Mouse (Mus musculus) frontal cortex, postnatal 36 days (tissue): ENCODE measurements around the gene Chrm5.
"Not testable (repeated sequence)": the region's sequence is repeated elsewhere in the genome, so short reads cannot be mapped to it uniquely, and the experiment has no call there.

ENCODE experiments used
- DNase-seq, 2 experiments: peaks; one replicate each; pipeline ENCODE4 v3.0.0; 2022; ENCODE audit warnings: low spot score in 2 of 2

The Chrm5 gene

DNA sequence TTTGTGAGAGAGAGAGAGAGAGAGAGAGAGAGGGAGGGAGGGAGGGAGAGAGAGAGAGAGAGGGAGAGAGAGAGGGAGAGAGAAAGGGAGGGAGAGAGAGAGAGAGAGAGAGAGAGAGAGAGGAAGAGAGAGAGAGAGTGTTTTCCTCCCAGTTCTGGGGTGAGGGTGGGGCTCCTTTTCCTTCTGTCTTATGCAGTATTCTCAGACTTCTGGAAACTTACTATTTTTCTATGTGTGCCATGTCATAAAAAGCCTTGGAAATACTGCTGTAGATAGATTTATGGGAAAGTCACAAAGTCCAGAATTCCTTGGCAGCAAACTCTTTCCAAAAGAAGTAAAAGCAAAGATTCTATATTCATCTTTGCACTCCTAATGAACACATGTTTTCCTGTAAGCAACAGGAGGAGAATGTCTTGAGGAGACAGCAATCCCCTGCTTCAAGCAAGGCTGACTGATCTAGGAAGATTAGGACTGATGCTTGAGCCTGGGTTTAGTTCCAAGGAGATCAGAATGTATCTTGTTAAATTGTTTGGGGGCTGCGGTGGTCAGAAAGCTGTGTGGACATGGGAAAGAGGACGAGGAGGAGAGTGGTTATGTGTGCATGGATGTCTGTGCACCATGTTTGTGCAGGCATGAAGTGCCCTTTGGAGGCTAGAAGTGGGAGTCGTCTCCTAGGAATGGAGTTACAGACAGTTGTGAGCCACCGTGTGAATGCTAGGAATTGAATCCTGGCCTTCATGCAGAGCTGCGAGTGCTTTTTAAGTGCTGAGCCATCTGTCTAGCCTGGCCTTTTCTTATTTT lies 2.2 kb upstream of the Chrm5 start:
- DNase-seq, result peak in 1 of 2 experiments; percentile 54

DNA sequence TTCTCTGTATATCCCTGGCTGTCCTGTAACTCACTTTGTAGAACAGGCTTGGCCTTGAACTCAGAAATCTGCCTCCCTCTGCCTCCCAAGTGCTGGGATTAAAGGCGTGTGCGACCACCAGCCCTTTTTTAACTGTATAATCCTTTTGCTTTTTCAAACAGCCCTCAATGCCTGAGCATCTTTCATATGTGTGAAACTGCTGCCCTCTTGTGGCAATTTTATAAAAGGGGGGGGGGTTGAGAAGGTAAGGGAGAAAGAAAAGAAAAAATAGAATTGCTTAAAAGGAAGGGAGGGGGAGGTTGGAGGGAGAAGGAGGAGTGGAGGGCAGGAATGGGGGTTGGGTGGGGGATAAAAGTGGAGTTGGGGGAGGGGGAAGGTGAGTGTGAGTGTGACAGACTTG lies 995 bp upstream of the Chrm5 start:
- DNase-seq, result no peak

DNA sequence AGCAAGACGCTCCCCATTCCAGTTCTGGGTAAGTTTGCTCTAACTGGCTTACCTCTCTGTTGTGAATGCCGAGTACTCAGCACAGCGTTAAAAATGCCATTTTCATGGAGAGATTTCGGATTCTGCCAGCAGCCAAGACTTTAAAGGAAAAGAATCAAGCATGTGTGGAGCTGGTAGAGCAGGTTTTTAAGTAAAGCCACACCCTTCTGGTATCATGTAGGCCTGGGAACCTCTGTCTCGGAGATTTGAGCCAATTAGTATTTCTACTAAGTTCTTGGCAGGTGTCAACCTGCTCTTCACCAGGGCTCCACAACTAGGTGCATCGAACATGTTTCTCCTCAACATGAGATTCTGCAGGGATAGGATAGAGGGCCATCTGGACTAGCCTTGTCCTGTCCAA lies 4.0 kb downstream of the Chrm5 start:
- no peak for DNase-seq

DNA sequence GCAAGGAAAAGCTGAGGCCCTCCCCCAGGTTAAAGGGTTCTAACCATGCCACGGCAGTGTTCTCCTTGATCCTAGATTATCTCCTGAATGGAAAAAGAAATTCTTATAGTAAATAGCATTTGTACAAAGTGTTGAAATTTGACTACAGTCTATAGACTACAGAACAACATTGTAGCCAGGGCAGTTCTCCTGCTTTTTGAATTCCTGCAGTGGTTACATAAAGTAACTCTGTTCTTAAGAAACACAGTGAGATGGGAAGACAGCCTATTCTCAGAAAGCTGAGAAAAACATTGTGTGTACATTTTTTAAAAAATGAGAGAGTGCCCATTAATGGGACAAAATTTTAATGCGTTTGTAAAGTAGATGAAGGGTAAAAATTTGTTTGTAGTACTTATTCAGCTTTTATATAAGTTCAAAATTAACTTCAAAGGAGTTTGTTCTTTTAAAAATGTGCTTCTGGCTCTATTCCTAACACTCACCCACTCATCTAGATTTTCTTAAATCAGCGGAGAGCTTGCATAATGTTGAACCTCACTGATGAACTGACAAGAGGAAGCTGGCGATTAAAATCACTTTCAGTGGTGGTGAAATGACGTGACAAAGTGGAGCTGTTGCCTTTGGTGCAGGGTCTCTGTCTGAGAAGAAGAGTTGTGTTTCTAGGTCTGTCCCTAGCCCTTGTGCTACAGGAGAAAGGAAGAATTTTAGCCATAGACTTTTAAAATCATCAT lies 5.4 kb downstream of the Chrm5 start:
- DNase-seq, result no peak

DNA sequence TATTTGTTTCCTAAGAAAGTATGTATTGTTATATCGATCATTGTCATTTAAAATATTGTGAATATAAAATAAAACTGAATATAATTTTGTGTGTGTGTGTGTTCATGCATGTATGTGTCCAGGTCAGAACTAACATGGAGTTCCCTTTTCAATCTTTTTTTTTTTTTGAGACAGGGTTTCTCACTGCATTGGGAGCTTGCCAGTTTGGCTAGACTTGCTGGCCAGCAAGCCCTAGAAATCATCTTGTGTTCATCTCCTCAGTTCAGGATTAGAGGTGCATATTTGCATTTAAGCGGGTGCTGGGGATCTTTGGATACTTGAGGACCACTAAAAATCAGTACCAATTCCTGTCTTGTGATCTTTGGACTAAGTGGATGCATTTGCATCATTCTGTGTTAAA lies 8.5 kb downstream of the Chrm5 start:
- DNase-seq, result no peak

DNA sequence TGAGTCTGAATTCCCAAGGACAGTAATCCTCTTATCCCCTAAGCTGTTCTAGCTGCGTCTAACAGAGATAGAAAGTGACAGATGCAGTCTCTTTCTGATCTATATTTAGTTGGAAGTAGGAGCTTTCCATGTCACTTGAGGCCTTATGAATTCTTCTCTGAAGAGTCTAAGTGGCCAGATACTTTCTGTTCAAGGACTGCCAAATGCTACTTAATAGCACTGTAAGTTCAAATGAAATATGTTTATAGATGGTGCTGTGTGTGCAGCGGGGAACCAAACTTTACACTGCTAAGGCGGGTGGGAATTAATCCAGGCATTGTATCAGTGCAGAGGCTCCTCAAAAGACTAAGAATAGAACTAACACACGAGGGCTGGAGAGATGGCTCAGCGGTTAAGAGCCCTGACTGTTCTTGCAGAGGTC lies 9.6 kb downstream of the Chrm5 start:
- DNase-seq, result no peak

DNA sequence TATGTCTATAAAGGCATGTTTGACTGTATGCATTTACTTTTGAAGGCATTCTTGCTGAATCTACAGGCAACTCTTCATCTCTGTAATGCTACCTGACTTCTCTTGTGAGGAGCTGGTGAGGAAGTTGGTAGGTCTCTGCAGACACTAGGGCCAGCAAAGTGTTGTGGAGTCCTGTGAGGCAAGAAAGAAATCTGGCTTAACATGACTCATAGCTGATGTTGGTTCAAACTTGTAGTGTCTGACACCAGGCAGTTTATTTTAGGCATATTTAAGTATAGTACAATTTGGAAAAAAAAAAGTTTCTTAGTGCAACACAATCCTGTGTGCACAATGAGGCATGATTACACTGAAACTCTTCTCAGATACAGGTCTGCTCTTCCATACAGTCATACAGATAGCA lies 11.0 kb downstream of the Chrm5 start:
- DNase-seq, result no peak

DNA sequence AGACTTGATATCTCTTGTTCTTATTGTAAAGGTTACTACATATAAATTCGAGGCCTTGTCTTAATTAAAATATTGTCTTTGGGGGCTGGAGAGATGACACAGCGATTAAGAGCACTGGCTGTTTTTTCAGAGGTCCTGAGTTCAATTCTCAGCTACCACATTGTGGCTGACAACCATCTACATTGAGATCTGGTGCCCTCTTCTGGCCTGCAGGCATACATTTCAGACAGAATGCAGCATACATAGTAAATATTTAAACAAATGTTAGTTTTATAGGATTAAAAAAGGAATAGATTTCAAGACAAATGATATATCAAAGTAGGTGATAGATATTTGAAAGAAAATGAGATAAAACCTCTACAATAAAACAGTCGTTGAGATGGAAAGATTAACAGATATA lies 20.0 kb downstream of the Chrm5 start:
- DNase-seq, result no peak

DNA sequence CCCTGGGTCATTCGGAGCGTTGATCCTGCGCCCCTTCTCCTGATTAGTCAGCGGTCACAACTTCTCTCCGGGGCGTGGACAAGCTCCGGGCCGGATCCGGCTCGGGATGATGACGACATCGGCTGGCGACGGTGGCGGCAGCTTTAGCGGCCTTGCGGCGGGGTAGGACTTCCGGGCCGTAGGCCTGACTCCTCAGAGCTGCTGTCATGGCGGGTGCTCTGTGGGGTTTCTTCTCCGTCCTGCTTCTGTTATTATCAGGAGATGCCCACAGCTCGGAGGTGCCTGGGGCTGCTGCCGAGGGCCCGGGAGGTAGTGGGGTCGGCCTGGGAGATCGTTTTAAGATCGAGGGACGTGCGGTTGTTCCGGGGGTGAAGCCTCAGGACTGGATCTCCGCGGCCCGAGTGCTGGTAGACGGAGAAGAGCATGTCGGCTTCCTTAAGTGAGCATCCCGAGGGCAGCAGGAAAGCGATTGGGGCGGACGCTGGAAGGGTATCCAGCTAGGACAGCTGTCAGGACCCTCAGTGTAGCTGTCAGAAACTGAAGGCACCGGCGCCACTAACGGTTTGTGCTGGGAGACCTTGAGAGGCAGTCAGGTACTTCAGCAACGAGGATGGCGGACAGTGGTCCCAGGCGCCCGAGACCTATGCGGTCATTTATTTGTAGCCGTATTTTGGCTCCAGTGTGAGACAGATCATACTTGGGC lies 25.6 kb downstream of the Chrm5 start, which contains the start of gene Emc7:
Gene Emc7, plus strand, starts transcription at position 136 of the 703 bp plus-strand sequence.
- DNase-seq, result peak; percentile 97 to 99

DNA sequence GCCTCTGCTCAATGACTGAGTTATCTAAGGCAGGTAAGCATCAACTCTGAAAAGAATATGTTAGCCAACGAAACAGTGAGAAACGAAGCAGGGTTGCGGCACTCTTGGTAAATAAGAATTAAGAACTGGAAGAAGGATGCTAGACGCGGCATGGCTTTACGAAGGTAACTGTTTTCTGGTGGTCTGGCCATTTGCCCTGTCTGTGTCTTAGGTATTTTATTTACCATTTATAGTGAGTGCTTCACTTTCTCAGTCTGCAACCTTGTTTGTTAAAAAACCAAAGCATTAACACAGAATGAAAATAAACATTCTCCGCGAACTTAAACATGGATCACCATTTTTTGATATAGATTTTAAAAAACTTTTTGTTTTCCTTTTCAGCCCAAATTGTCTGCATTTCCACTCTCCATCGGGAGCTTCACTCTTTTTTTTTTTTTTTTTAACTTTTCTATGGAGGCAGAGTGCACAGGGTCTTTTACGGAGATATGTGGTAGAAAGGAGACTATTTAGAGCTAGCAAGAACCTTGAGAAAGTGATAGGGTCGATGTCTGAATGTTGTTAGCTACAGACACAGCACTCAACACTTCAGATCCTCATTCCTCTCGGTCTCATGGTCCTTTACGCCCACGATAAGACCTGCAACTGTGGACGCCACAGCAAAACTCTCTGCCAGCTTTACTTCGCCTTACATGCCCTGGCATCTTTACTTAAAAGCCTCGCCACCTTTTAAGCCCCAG lies 26.3 kb downstream of the Chrm5 start:
- no peak for DNase-seq

DNA sequence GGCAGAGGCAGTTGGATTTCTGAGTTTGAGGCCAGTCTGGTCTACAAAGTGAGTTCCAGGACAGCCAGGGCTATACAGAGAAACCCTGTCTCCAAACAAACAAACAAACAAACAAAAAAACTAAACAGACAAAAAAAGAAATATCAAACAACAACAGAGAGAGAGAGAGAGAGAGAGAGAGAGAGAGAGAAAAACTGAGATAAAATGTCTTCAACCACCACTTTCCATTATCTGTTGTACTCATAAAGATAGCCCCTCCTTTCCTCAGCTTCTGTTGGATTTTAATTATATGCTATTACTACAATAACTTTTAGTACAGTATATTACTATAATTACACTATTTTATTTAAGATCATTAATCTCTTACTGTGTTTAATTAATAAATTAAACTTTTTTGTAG lies 28.1 kb downstream of the Chrm5 start:
- DNase-seq, result not testable (repeated sequence)

DNA sequence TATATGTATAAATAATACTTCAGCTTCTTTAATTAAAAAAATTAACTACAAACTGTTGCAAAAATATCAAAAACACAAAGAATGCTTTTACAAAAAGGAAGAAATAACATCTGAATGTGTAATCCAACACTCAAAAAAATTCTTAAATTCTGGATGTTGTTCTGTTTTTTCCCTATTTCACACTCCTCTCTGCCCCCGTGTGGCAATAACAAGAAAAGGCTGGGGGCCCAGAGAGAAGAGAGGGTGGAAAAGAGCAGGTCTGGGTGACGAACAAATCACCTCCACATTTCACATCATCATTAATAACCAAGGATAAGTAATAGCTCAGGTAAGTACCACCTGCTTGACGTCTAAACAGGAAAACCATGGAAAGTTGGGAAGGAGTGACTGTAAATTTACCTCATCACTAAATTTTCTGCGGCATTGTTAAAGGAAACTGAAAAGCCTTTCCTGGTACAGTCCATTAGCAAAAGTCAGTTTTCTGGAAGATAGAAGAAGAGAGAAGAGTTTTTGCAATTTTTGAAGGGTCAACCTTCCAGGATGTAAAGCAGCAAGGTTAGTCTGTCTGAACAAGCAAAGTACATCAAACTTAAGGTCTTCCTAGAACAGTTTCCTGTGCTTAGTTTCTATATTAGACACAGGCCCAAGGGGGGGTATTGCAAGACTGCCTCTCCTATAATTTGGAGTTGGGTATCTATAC lies 30.8 kb downstream of the Chrm5 start:
- no peak for DNase-seq

DNA sequence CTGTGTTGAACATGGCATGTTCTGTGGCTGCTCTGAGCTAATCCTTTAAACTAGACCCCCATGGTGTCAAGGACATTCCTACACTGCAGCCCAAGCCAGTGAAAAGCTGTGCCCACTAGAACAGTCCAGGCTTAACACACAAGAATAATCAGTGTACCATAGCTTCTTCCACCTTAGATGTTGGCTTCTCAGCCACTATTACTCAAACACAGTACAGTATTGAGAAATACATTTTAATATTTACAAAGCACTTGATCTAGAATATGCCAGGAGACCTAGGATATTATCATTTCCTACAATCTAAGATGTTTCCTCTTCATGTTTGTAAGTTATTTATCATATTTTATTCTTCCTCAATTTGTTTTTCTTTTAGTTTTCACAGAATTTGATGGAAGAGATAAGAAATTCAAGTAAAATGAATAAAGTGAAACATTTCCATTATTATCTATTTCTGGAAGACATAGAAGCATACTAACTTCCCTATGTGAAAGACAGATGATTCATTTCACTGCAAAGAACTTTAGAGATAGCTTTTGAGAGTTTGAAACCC lies 32.0 kb downstream of the Chrm5 start:
- no peak for DNase-seq

DNA sequence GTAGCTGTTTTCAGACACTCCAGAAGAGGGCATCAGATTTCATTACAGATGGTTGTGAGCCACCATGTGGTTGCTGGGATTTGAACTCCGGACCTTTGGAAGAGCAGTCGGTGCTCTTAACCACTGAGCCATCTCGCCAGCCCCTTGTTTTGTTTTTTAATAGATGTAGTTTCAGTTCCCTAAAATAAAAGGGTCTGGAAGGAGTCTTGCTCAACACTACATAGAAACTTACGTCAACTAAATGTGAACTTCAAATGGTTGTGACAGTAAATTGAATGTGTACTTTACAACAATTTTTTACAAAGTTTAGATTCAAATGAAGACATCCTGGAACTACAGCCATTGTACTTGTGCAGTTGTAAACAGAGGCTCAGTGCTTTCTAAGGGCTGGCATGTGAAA lies 32.5 kb downstream of the Chrm5 start:
- DNase-seq, result not testable (repeated sequence)

DNA sequence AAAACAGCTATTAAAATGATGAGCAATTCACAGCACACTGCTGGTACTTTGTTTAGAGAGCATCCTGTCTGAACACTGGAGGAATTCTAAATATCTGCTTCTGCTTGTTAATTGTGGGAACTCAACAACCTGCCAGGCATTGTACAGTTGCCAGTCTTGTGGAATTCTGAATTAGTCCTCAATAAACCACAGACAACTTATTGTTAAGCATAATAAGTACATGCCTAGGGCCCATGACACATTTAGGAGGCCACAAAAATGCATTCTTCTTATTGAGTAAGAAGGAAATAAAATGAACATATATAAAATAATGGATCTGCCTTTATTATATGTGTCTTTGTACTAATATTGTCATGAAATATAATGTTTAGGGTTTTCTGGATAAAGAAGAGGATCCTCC lies 35.1 kb downstream of the Chrm5 start:
- no peak for DNase-seq

DNA sequence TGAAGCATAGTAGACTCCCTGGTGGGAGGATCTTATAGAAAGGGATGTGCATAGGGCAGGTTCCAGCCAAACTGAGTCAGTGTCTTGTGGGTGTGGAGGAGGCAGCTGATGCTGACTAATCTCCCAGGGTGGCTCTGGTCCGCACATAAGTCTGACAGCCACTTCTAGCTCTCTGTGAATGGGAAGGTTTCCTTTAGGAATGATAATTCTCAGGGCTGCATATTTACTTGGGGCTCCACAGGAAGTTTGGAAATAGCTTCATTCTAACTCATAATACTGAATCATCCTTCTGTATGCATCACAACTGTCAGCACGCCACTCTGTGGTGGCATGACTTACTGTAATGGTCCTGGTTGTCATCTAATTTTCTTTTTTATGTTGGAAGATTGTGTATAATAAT lies 37.1 kb downstream of the Chrm5 start:
- DNase-seq, result peak; percentile 35 to 45

DNA sequence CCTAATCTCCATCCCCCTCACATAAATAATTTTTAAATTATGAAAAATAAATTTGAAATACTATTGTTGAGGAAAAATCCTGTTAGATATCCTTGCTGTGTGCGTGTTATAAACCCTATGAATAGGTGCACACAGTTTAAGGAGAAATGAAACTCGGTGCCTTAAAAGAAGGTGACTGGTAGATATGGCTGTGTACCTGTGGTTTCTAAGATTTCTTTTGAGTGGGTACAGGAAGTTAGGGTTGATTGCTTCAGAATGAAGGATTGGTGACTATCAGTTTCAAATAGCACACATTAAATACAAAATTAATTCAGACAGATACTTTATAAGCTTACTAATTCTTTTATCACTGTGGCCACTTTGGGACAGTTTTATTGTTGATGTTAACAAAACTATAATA lies 43.0 kb downstream of the Chrm5 start:
- no peak for DNase-seq

DNA sequence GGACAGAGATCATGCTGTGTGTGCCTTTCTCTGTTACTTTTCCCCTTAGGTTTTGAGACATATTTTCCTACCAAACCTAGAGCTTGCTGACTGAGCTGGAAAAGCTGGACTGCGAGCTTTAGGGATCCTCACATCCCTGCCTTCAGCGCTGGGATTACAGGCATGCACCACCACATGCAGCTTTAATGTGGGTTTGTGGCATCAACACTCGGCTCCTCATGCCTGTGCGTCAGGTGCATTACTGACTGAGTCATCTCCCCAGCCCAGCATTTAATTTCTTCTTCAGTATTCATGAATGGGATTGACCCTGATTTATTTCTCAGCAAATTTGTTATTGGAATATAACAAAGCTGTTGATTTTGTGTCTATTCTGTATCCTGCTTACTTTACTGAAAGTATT lies 44.3 kb downstream of the Chrm5 start:
- DNase-seq, result no peak

DNA sequence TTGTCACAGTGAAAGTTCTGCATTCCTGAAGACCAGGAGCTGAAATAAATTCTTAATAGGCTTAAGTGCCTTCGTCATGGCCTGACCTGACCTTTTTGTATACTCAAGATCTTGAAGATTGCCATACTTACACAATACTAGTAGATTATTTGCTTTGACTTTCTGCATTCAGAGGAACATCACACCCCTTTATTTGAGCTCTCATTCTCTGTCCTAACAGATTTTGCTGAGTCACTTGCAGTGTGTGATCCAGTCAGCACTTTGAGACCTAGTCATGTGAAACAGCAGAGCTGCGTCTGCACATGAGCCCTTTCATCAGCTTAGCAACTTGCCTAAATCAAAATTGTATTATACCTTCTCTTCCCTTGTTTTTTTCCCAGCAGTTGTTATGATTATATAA lies 47.2 kb downstream of the Chrm5 start:
- DNase-seq, result no peak

DNA sequence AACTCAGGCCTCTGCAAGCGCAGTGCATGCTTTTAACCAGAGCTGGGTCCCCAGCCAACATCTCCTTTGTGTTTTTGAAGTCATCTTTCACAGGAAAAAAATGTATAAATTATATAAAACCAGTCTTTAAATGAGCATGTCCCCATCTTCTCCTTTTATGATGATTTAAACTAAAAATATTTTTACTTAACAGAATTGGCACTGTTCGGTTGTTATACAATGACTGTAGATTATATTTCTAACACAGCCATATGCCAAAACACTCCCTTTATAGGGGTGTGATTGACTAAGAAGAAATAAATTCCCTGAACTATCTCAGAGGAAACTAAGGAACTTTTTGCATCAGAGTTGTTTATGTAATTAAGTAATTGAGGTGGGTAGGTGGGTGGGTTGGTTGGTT lies 48.0 kb downstream of the Chrm5 start:
- DNase-seq, result peak in 1 of 2 experiments; percentile 40

DNA sequence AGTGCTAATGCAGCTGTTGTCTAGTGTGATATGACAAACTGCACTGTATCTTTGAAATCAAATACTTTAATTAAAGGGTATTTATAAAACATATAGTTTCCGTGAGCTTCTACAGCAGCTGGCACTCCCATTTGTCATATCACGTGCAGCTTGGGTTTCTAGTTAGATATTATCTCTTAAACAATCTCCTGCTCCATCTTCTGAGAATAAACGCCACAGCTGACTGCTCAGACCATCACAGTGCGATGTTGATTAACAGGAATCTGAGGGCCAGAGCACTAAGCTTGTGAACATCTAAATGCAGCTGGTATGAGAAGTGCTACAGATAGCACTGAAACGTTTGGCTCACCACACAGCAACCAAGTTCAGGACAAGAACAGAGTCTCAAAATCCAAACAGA lies 50.2 kb downstream of the Chrm5 start:
- DNase-seq, result no peak
